Comparison of ENCODE assay signal across 8 mouse cellular contexts in genomic region chr3:104441870-104442283, GRCm38 (mm10).
DNase-seq lines count a peak whose midpoint lies in the region; ATAC-seq lines count a peak whose summit lies in the region.

No protein-coding gene starts in this region.

- H3K9ac ChIP-seq in hindbrain, embryonic 16.5 days (ENCODE audit: low read depth, low read length) = peak overlapping the region; percentile 64

- peak overlapping the region; percentile 71; the same call in 1 of the 2 replicates for H3K27ac ChIP-seq in hindbrain, embryonic 16.5 days (ENCODE audit: low read depth, low read length)
- H3K27ac ChIP-seq in macrophage = peak overlapping the region; percentile 35

- ATAC-seq in hindbrain, embryonic 16.5 days = peak; percentile 98

- 11% methylated on average over 15 of the region's 15 CpGs for WGBS in hindbrain, embryonic 16.5 days
- WGBS in macrophage (ENCODE audit: missing documents) = 12% methylated on average over 15 of the region's 15 CpGs

- no peaks in the 10 kb centered on the region for H3K27me3 ChIP-seq in hindbrain, embryonic 16.5 days (replicated peaks; ENCODE audit: control insufficient read depth, insufficient read depth, low read length)

- peak; percentile 92 for DNase-seq in R1 (ENCODE audit: low read depth, low spot score)
- peak; percentile 98 for DNase-seq in cerebellum, postnatal 25 days
- DNase-seq in gastrocnemius, adult 18-20 months (ENCODE audit: low spot score) = peak; percentile 95
- DNase-seq in left cerebral cortex, adult 18-20 months (ENCODE audit: low spot score in 2 of 2) = peak; percentile 96 to 99
- DNase-seq in right cerebral cortex, adult 18-20 months = peak; percentile 93
- DNase-seq in urinary bladder, postnatal 10 days (ENCODE audit: low spot score) = peak; percentile 93

- peak overlapping the region; percentile 61 for H3K4me2 ChIP-seq in hindbrain, embryonic 16.5 days (ENCODE audit: low read length)

- H3K4me1 ChIP-seq in hindbrain, embryonic 16.5 days (ENCODE audit: control insufficient read depth, insufficient read depth, low read depth, low read length) = peaks cover 9% of the 10 kb centered on the region

- H3K79me2 ChIP-seq in macrophage (ENCODE audit: inconsistent target) = no peaks in the 10 kb centered on the region

- no peaks in the 10 kb centered on the region for H3K9me3 ChIP-seq in hindbrain, embryonic 16.5 days (ENCODE audit: control insufficient read depth, low read length)

- peak overlapping the region; percentile 27 for H3K4me3 ChIP-seq in hindbrain, embryonic 16.5 days (ENCODE audit: low read length)
- H3K4me3 ChIP-seq in macrophage (ENCODE audit: inconsistent target) = no peak overlapping the region

- H3K36me3 ChIP-seq in hindbrain, embryonic 16.5 days (ENCODE audit: control insufficient read depth, insufficient read depth, low read length) = no peaks in the 10 kb centered on the region
- H3K36me3 ChIP-seq in macrophage (ENCODE audit: inconsistent target) = no peaks in the 10 kb centered on the region
